Mouse (Mus musculus): ENCODE measurements around the gene Carnmt1. TPM values are rescaled to one million over a fixed set of nuclear protein-coding genes. Genes with fewer than 3 reads are reported as not detected.

Carnmt1 gene
- polyA plus RNA-seq (2014; fragmentation: Nextera tagmentation; extraction: Ambion mirVana), result 24.2 and 27.1 TPM in 2 replicates

- Histone ChIP-seq H3K4me3 (ENCODE audit: low read depth, low read length) (peak within 1 kb of the TSS; percentile 76), H3K9ac (ENCODE audit: low read length) (peak within 1 kb of the TSS; percentile 79), H3K9me3 (ENCODE audit: control insufficient read depth, low read length) (no peaks in the 10 kb centered on the region), H3K27ac (ENCODE audit: low read depth, low read length) (peak within 1 kb of the TSS; percentile 46; the same call in 1 of the 2 replicates), H3K4me2 (ENCODE audit: low read depth) (peak within 1 kb of the TSS; percentile 60), H3K4me1 (ENCODE audit: control insufficient read depth, insufficient read depth, low read length) (peaks cover 18% of the 10 kb centered on the region), H3K36me3 (ENCODE audit: control insufficient read depth, insufficient read depth, low read length) (no peaks in the 10 kb centered on the region), H3K27me3 (ENCODE audit: control insufficient read depth, insufficient read depth, low read length) (no peaks in the 10 kb centered on the region)
- peak; percentile 99 for DNase-seq (ENCODE audit: low spot score)
- peak; percentile 99 for ATAC-seq (ENCODE audit: insufficient read depth, low FRiP score, low TSS enrichment)
- under 1% methylated on average over 35 of the region's 58 CpGs for WGBS
Measured at GRCm38 (mm10) chr19:18670608-18671007, at the start of gene Carnmt1. Carnmt1 (plus strand) TSS chr19:18670764.

GRCm38 (mm10) chr19:18623894-18624293 is 46.7 kb upstream of the Carnmt1 start:
- Histone ChIP-seq H3K4me1 (ENCODE audit: control insufficient read depth, insufficient read depth, low read length) (no peaks in the 10 kb centered on the region), H3K27ac (ENCODE audit: low read depth, low read length) (no peak overlapping the region), H3K36me3 (ENCODE audit: control insufficient read depth, insufficient read depth, low read length) (no peaks in the 10 kb centered on the region), H3K27me3 (ENCODE audit: control insufficient read depth, insufficient read depth, low read length) (no peaks in the 10 kb centered on the region), H3K4me3 (ENCODE audit: low read depth, low read length) (no peak overlapping the region), H3K4me2 (ENCODE audit: low read depth) (no peak overlapping the region), H3K9me3 (ENCODE audit: control insufficient read depth, low read length) (no peaks in the 10 kb centered on the region), H3K9ac (ENCODE audit: low read length) (no peak overlapping the region)
- no peak for ATAC-seq (ENCODE audit: insufficient read depth, low FRiP score, low TSS enrichment)
- no peak for DNase-seq (ENCODE audit: low spot score)
- WGBS, result 65% methylated on average over 2 of the region's 2 CpGs

- Histone ChIP-seq H3K4me2 (ENCODE audit: low read depth) (no peak overlapping the region), H3K4me3 (ENCODE audit: low read depth, low read length) (no peak overlapping the region), H3K36me3 (ENCODE audit: control insufficient read depth, insufficient read depth, low read length) (no peaks in the 10 kb centered on the region), H3K27ac (ENCODE audit: low read depth, low read length) (no peak overlapping the region), H3K9me3 (ENCODE audit: control insufficient read depth, low read length) (no peaks in the 10 kb centered on the region), H3K9ac (ENCODE audit: low read length) (no peak overlapping the region), H3K4me1 (ENCODE audit: control insufficient read depth, insufficient read depth, low read length) (no peaks in the 10 kb centered on the region), H3K27me3 (ENCODE audit: control insufficient read depth, insufficient read depth, low read length) (no peaks in the 10 kb centered on the region)
- WGBS, result 64% methylated on average over 1 of the region's 1 CpGs
- DNase-seq (ENCODE audit: low spot score), result no peak
- ATAC-seq (ENCODE audit: insufficient read depth, low FRiP score, low TSS enrichment), result no peak
Measured at GRCm38 (mm10) chr19:18629589-18629988, 41.0 kb upstream of the Carnmt1 start.

- ATAC-seq (ENCODE audit: insufficient read depth, low FRiP score, low TSS enrichment) (no peak), DNase-seq (ENCODE audit: low spot score) (peak; percentile 32)
- 11% methylated on average over 17 of the region's 17 CpGs for WGBS
- H3K4me3 ChIP-seq (ENCODE audit: low read depth, low read length), result peak overlapping the region; percentile 78
- peak overlapping the region; percentile 69; the same call in 1 of the 2 replicates for H3K9ac ChIP-seq (ENCODE audit: low read length)
- no peak overlapping the region; the same call in 1 of the 2 replicates for H3K27ac ChIP-seq (ENCODE audit: low read depth, low read length)
- no peaks in the 10 kb centered on the region for H3K27me3 ChIP-seq (ENCODE audit: control insufficient read depth, insufficient read depth, low read length)
- no peaks in the 10 kb centered on the region for H3K36me3 ChIP-seq (ENCODE audit: control insufficient read depth, insufficient read depth, low read length)
- no peaks in the 10 kb centered on the region for H3K9me3 ChIP-seq (ENCODE audit: control insufficient read depth, low read length)
- no peaks in the 10 kb centered on the region for H3K4me1 ChIP-seq (ENCODE audit: control insufficient read depth, insufficient read depth, low read length)
- H3K4me2 ChIP-seq (ENCODE audit: low read depth), result peak overlapping the region; percentile 84
Measured at GRCm38 (mm10) chr19:18630221-18631119, 40.1 kb upstream of the Carnmt1 start.

- Histone ChIP-seq H3K4me1 (ENCODE audit: control insufficient read depth, insufficient read depth, low read length) (no peaks in the 10 kb centered on the region), H3K27me3 (ENCODE audit: control insufficient read depth, insufficient read depth, low read length) (no peaks in the 10 kb centered on the region), H3K9me3 (ENCODE audit: control insufficient read depth, low read length) (no peaks in the 10 kb centered on the region), H3K27ac (ENCODE audit: low read depth, low read length) (peak overlapping the region; percentile 75), H3K4me3 (ENCODE audit: low read depth, low read length) (peak overlapping the region; percentile 78), H3K36me3 (ENCODE audit: control insufficient read depth, insufficient read depth, low read length) (no peaks in the 10 kb centered on the region), H3K4me2 (ENCODE audit: low read depth) (peak overlapping the region; percentile 84), H3K9ac (ENCODE audit: low read length) (peak overlapping the region; percentile 69)
- WGBS, result 0% methylated on average over 37 of the region's 40 CpGs
- peak; percentile 74 for ATAC-seq (ENCODE audit: insufficient read depth, low FRiP score, low TSS enrichment)
- no peak for DNase-seq (ENCODE audit: low spot score)
Measured at GRCm38 (mm10) chr19:18631161-18631643, 39.4 kb upstream of the Carnmt1 start.

- no peaks in the 10 kb centered on the region for H3K27me3 ChIP-seq (ENCODE audit: control insufficient read depth, insufficient read depth, low read length)
- H3K9me3 ChIP-seq (ENCODE audit: control insufficient read depth, low read length), result no peaks in the 10 kb centered on the region
- ATAC-seq (ENCODE audit: insufficient read depth, low FRiP score, low TSS enrichment) (peak; percentile 98), DNase-seq (ENCODE audit: low spot score) (peak; percentile 96)
- H3K36me3 ChIP-seq (ENCODE audit: control insufficient read depth, insufficient read depth, low read length), result no peaks in the 10 kb centered on the region
- peak within 1 kb of the TSS; percentile 84 for H3K4me2 ChIP-seq (ENCODE audit: low read depth)
- H3K4me1 ChIP-seq (ENCODE audit: control insufficient read depth, insufficient read depth, low read length), result no peaks in the 10 kb centered on the region
- peak within 1 kb of the TSS; percentile 78 for H3K4me3 ChIP-seq (ENCODE audit: low read depth, low read length)
- peak within 1 kb of the TSS; percentile 69 for H3K9ac ChIP-seq (ENCODE audit: low read length)
- WGBS, result 1% methylated on average over 50 of the region's 51 CpGs
- H3K27ac ChIP-seq (ENCODE audit: low read depth, low read length), result peak within 1 kb of the TSS; percentile 75
Measured at GRCm38 (mm10) chr19:18631644-18632219, 38.8 kb upstream of the Carnmt1 start, which contains the start of the genes Ostf1 and Nmrk1. Ostf1 (minus strand) TSS chr19:18631823. Nmrk1 (plus strand) TSS chr19:18631950.

GRCm38 (mm10) chr19:18632231-18633185 is 38.1 kb upstream of the Carnmt1 start:
- no peaks in the 10 kb centered on the region for H3K36me3 ChIP-seq (ENCODE audit: control insufficient read depth, insufficient read depth, low read length)
- H3K9ac ChIP-seq (ENCODE audit: low read length), result no peak overlapping the region
- no peak for ATAC-seq (ENCODE audit: insufficient read depth, low FRiP score, low TSS enrichment)
- H3K4me2 ChIP-seq (ENCODE audit: low read depth), result peak overlapping the region; percentile 84
- H3K9me3 ChIP-seq (ENCODE audit: control insufficient read depth, low read length), result no peaks in the 10 kb centered on the region
- no peak overlapping the region for H3K27ac ChIP-seq (ENCODE audit: low read depth, low read length)
- no peaks in the 10 kb centered on the region for H3K27me3 ChIP-seq (ENCODE audit: control insufficient read depth, insufficient read depth, low read length)
- no peak for DNase-seq (ENCODE audit: low spot score)
- H3K4me3 ChIP-seq (ENCODE audit: low read depth, low read length), result peak overlapping the region; percentile 78
- no peaks in the 10 kb centered on the region for H3K4me1 ChIP-seq (ENCODE audit: control insufficient read depth, insufficient read depth, low read length)
- WGBS, result 63% methylated on average over 13 of the region's 13 CpGs

GRCm38 (mm10) chr19:18637954-18638353 is 32.6 kb upstream of the Carnmt1 start:
- 91% methylated on average over 5 of the region's 5 CpGs for WGBS
- ATAC-seq (ENCODE audit: insufficient read depth, low FRiP score, low TSS enrichment), result no peak
- no peaks in the 10 kb centered on the region for H3K27me3 ChIP-seq (ENCODE audit: control insufficient read depth, insufficient read depth, low read length)
- H3K27ac ChIP-seq (ENCODE audit: low read depth, low read length), result no peak overlapping the region
- H3K4me2 ChIP-seq (ENCODE audit: low read depth), result no peak overlapping the region
- no peaks in the 10 kb centered on the region for H3K36me3 ChIP-seq (ENCODE audit: control insufficient read depth, insufficient read depth, low read length)
- no peak for DNase-seq (ENCODE audit: low spot score)
- no peak overlapping the region for H3K9ac ChIP-seq (ENCODE audit: low read length)
- H3K9me3 ChIP-seq (ENCODE audit: control insufficient read depth, low read length), result no peaks in the 10 kb centered on the region
- H3K4me1 ChIP-seq (ENCODE audit: control insufficient read depth, insufficient read depth, low read length), result no peaks in the 10 kb centered on the region
- H3K4me3 ChIP-seq (ENCODE audit: low read depth, low read length), result no peak overlapping the region

Measured in neural tube, embryonic 11.5 days (tissue).